Mouse (Mus musculus): ENCODE results near the gene Ppp4r4.

DNA sequence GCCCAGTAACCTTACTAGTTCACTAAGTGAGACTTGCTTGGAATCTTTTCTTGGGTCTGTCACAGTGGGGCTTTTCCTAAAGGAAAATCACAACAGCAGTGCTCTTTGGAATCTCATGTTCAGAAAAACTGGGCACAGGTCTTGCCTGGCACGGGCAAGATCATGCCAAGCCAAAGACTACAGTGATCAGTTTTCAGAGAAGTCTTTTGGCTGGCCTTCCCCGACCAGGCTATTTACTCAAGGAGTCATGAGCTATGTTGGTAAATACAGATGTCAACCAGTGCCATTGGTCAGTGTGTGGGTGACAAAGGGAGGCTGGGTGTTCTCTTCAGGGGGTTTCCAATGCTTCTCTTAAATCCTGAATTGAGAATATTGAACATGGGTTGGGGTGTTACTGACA is 127.1 kb downstream of the Ppp4r4 start:
- TF ChIP-seq CTCF (IDR thresholded peaks at IDR 0.05; ENCODE audit: borderline replicate concordance, insufficient read depth, low read length): no peak
- TF ChIP-seq POLR2A (IDR thresholded peaks at IDR 0.05; ENCODE audit: low read depth, low read length): no peak
